Mouse (Mus musculus) G1E (cell line): ENCODE measurements around the gene Trmt10c.

ENCODE experiments used
- CTCF ChIP-seq: IDR thresholded peaks from 2 replicates; pipeline ENCODE4 v1.5.1; 2012; ENCODE audit warnings: low read depth, low read length, inconsistent platforms, mixed read lengths
- GATA1 ChIP-seq: IDR thresholded peaks from 2 replicates; pipeline ENCODE4 v1.6.1; 2012; ENCODE audit warnings: borderline replicate concordance, low read length, inconsistent platforms, mixed read lengths
- TAL1 ChIP-seq: conservative IDR thresholded peaks from 2 replicates; pipeline ENCODE4 v1.6.1; 2012; ENCODE audit warnings: low read depth, low read length, inconsistent platforms, mixed read lengths

- TF ChIP-seq GATA1 (no peak), CTCF (no peak), TAL1 (peak; percentile 95)
Measured at GRCm38 (mm10) chr16:56071317-56072232, 34.0 kb upstream of the Trmt10c start.
